ENCODE assay signal across 26 mouse cellular contexts in the genomic region with DNA sequence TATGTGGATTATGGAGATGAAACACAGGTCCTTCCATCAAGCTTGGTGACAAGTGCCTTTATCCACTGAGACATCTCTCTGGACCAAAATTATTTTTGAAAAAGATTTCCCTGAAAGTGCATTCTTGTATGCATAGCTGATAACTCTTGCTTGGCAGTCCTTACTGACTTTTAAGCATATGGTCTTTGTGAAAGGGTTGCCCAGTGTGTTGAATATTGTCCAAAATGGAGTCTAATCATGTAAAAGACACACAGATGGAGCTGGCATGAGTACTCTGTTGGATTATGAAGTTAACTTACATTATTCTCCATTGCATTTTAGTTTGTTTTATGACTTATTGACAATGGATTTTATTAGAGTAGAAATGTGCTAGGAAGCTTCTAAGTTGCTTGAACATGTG.
"Had no signal": no experiment of that assay in that cellular context is flagged by ENCODE, and none has a peak within 500 bp of the region (broad histone marks: within the 10 kb centered on the region; RNA-seq: fewer than 3 reads in every experiment).

No protein-coding gene starts in this region.

- ATAC-seq: intestine, embryonic 16.5 days; liver, embryonic 12.5 days had no signal

- H3K9ac ChIP-seq: heart, embryonic 13.5 days; heart, embryonic 15.5 days; hindbrain, embryonic 13.5 days; hindbrain, embryonic 15.5 days; kidney, embryonic 15.5 days; limb, embryonic 13.5 days; limb, embryonic 15.5 days; liver, embryonic 12.5 days; liver, embryonic 14.5 days had no signal

- H3K36me3 ChIP-seq: heart, embryonic 13.5 days; heart, embryonic 15.5 days; hindbrain, embryonic 13.5 days; hindbrain, embryonic 15.5 days; kidney, embryonic 15.5 days; limb, embryonic 13.5 days; limb, embryonic 15.5 days; liver, embryonic 12.5 days had no signal

- H3K9me3 ChIP-seq: heart, embryonic 13.5 days; heart, embryonic 15.5 days; hindbrain, embryonic 13.5 days; hindbrain, embryonic 15.5 days; kidney, embryonic 15.5 days; limb, embryonic 13.5 days; limb, embryonic 15.5 days; liver, embryonic 12.5 days had no signal

- H3K4me1 ChIP-seq: heart, embryonic 13.5 days; heart, embryonic 15.5 days; hindbrain, embryonic 13.5 days; hindbrain, embryonic 15.5 days; kidney, embryonic 15.5 days; limb, embryonic 13.5 days; limb, embryonic 15.5 days; liver, embryonic 12.5 days had no signal

- H3K4me3 ChIP-seq: heart, adult 2 months; heart, embryonic 13.5 days; heart, embryonic 15.5 days; hindbrain, embryonic 13.5 days; hindbrain, embryonic 15.5 days; kidney, embryonic 15.5 days; limb, embryonic 13.5 days; limb, embryonic 15.5 days; liver, embryonic 12.5 days had no signal

- H3K4me2 ChIP-seq: heart, embryonic 11.5 days; heart, embryonic 13.5 days; heart, embryonic 15.5 days; hindbrain, embryonic 13.5 days; hindbrain, embryonic 15.5 days; kidney, embryonic 15.5 days; limb, embryonic 13.5 days; limb, embryonic 15.5 days; liver, embryonic 12.5 days had no signal

- H3K27ac ChIP-seq: heart, adult 2 months; heart, embryonic 13.5 days; heart, embryonic 15.5 days; hindbrain, embryonic 13.5 days; hindbrain, embryonic 15.5 days; kidney, embryonic 15.5 days; kidney, postnatal 0 days; limb, embryonic 13.5 days; limb, embryonic 15.5 days; liver, embryonic 12.5 days; liver, embryonic 14.5 days had no signal

- H3K27me3 ChIP-seq: heart, embryonic 13.5 days; heart, embryonic 15.5 days; hindbrain, embryonic 13.5 days; hindbrain, embryonic 15.5 days; kidney, embryonic 15.5 days; limb, embryonic 13.5 days; limb, embryonic 15.5 days; liver, embryonic 12.5 days had no signal

- DNase-seq: gastrocnemius, postnatal 14 days; gastrocnemius, postnatal 36 days; heart, adult 11 months; heart, adult 2 months; heart, postnatal 14 days; heart, postnatal 36 days; kidney, adult 11 months; kidney, adult 2 months; kidney, adult 9 months; kidney, postnatal 14 days; kidney, postnatal 36 days; layer of hippocampus, adult 9-11 months; layer of hippocampus, postnatal 36 days; left cerebral cortex, postnatal 4 days had no signal
